Mouse (Mus musculus): ENCODE data around the gene Apoe. TPM values are rescaled to one million over a fixed set of nuclear protein-coding genes. Genes with fewer than 3 reads are reported as not detected.
A peak's percentile ranks its signal among the peaks of the same experiment; 100 is the strongest.

Gene Apoe
- polyA plus RNA-seq (2012; rRNA removed), result 365 and 376 TPM in 2 replicates
- 413 and 469 TPM in 2 replicates for polyA plus RNA-seq (2014; fragmentation: Nextera tagmentation; extraction: Ambion mirVana)

- peaks cover 16% of the 10 kb centered on the region for H3K36me3 ChIP-seq (ENCODE audit: control insufficient read depth, insufficient read depth, low read length)
- peak; percentile 16 for DNase-seq (ENCODE audit: low spot score)
- H3K9me3 ChIP-seq (ENCODE audit: control insufficient read depth, low read length), result no peaks in the 10 kb centered on the region; the same call in 1 of the 2 replicates
- peak; percentile 47; the same call in 1 of the 2 replicates for ATAC-seq (ENCODE audit: low FRiP score, low read depth)
- peaks cover 16% of the 10 kb centered on the region for H3K4me1 ChIP-seq (ENCODE audit: control insufficient read depth, insufficient read depth, low read length)
- no peak within 1 kb of the TSS for H3K27ac ChIP-seq (replicated peaks; ENCODE audit: low read depth, low read length)
- peak within 1 kb of the TSS; percentile 73 for H3K4me2 ChIP-seq (replicated peaks; ENCODE audit: low read depth, low read length, severe bottlenecking)
- 2% methylated on average over 20 of the region's 20 CpGs for WGBS
- no peaks in the 10 kb centered on the region for H3K27me3 ChIP-seq (ENCODE audit: control insufficient read depth, insufficient read depth, low read length)
- TF ChIP-seq POLR2A (IDR thresholded peaks at IDR 0.05; ENCODE audit: borderline replicate concordance, extremely low read depth, insufficient read depth, insufficient read length), result no peak
- peak within 1 kb of the TSS; percentile 31 for H3K4me3 ChIP-seq (replicated peaks; ENCODE audit: low read length)
- H3K9ac ChIP-seq (ENCODE audit: low read depth, low read length, severe bottlenecking), result peak within 1 kb of the TSS; percentile 53
Observed at GRCm38 (mm10) chr7:19698907-19699826, at the start of gene Apoe. TSS of gene Apoe (minus strand) at chr7:19699188.

- H3K4me2 ChIP-seq (replicated peaks; ENCODE audit: low read depth, low read length, severe bottlenecking), result peak overlapping the region; percentile 88
- no peak overlapping the region; the same call in 1 of the 2 replicates for H3K27ac ChIP-seq (replicated peaks; ENCODE audit: low read depth, low read length)
- H3K36me3 ChIP-seq (ENCODE audit: control insufficient read depth, insufficient read depth, low read length), result peaks cover 11% of the 10 kb centered on the region
- DNase-seq (ENCODE audit: low spot score) (peak; percentile 54), ATAC-seq (ENCODE audit: low FRiP score, low read depth) (no peak)
- H3K9ac ChIP-seq (ENCODE audit: low read depth, low read length, severe bottlenecking), result peak overlapping the region; percentile 85
- no peaks in the 10 kb centered on the region for H3K9me3 ChIP-seq (ENCODE audit: control insufficient read depth, low read length)
- H3K27me3 ChIP-seq (ENCODE audit: control insufficient read depth, insufficient read depth, low read length), result no peaks in the 10 kb centered on the region
- no peak for TF ChIP-seq POLR2A (IDR thresholded peaks at IDR 0.05; ENCODE audit: borderline replicate concordance, extremely low read depth, insufficient read depth, insufficient read length)
- peaks cover 28% of the 10 kb centered on the region for H3K4me1 ChIP-seq (ENCODE audit: control insufficient read depth, insufficient read depth, low read length)
- peak overlapping the region; percentile 93 for H3K4me3 ChIP-seq (replicated peaks; ENCODE audit: low read length)
- WGBS, result 8% methylated on average over 25 of the region's 25 CpGs
Observed at GRCm38 (mm10) chr7:19747420-19748218, 48.6 kb upstream of the Apoe start.

- Histone ChIP-seq H3K36me3 (ENCODE audit: control insufficient read depth, insufficient read depth, low read length) (peaks cover 11% of the 10 kb centered on the region), H3K9me3 (ENCODE audit: control insufficient read depth, low read length) (no peaks in the 10 kb centered on the region), H3K4me1 (ENCODE audit: control insufficient read depth, insufficient read depth, low read length) (peaks cover 32% of the 10 kb centered on the region), H3K27ac (replicated peaks; ENCODE audit: low read depth, low read length) (no peak overlapping the region), H3K27me3 (ENCODE audit: control insufficient read depth, insufficient read depth, low read length) (no peaks in the 10 kb centered on the region), H3K4me2 (replicated peaks; ENCODE audit: low read depth, low read length, severe bottlenecking) (peak overlapping the region; percentile 88; the same call in 1 of the 2 replicates), H3K9ac (ENCODE audit: low read depth, low read length, severe bottlenecking) (0 out of 2 replicates have a peak overlapping the region, but pooled peaks have one; percentile 21), H3K4me3 (replicated peaks; ENCODE audit: low read length) (peak overlapping the region; percentile 93; the same call in 1 of the 2 replicates)
- no peak for DNase-seq (ENCODE audit: low spot score)
- ATAC-seq (ENCODE audit: low FRiP score, low read depth), result no peak
- no peak for TF ChIP-seq POLR2A (IDR thresholded peaks at IDR 0.05; ENCODE audit: borderline replicate concordance, extremely low read depth, insufficient read depth, insufficient read length)
- WGBS, result 39% methylated on average over 6 of the region's 6 CpGs
Observed at GRCm38 (mm10) chr7:19746426-19747201, 47.6 kb upstream of the Apoe start.

GRCm38 (mm10) chr7:19745971-19746370 lies 47.0 kb upstream of the Apoe start:
- Histone ChIP-seq H3K4me1 (ENCODE audit: control insufficient read depth, insufficient read depth, low read length) (peaks cover 32% of the 10 kb centered on the region), H3K36me3 (ENCODE audit: control insufficient read depth, insufficient read depth, low read length) (peaks cover 11% of the 10 kb centered on the region), H3K4me3 (replicated peaks; ENCODE audit: low read length) (no peak overlapping the region), H3K4me2 (replicated peaks; ENCODE audit: low read depth, low read length, severe bottlenecking) (no peak overlapping the region), H3K27me3 (ENCODE audit: control insufficient read depth, insufficient read depth, low read length) (no peaks in the 10 kb centered on the region), H3K9ac (ENCODE audit: low read depth, low read length, severe bottlenecking) (no peak overlapping the region), H3K27ac (replicated peaks; ENCODE audit: low read depth, low read length) (no peak overlapping the region), H3K9me3 (ENCODE audit: control insufficient read depth, low read length) (no peaks in the 10 kb centered on the region)
- ATAC-seq (ENCODE audit: low FRiP score, low read depth) (no peak), DNase-seq (ENCODE audit: low spot score) (no peak)
- whole genome bisulfite sequencing, result 81% methylated on average over 9 of the region's 10 CpGs
- no peak for TF ChIP-seq POLR2A (IDR thresholded peaks at IDR 0.05; ENCODE audit: borderline replicate concordance, extremely low read depth, insufficient read depth, insufficient read length)

Data from limb, embryonic 14.5 days (tissue).